Mouse (Mus musculus): ENCODE data around the gene Chat. TPM values are rescaled to one million over a fixed set of nuclear protein-coding genes. Genes with fewer than 3 reads are reported as not detected.

Chat gene
- polyA plus RNA-seq (2012; rRNA removed) = not detected in 2 replicates

DNA sequence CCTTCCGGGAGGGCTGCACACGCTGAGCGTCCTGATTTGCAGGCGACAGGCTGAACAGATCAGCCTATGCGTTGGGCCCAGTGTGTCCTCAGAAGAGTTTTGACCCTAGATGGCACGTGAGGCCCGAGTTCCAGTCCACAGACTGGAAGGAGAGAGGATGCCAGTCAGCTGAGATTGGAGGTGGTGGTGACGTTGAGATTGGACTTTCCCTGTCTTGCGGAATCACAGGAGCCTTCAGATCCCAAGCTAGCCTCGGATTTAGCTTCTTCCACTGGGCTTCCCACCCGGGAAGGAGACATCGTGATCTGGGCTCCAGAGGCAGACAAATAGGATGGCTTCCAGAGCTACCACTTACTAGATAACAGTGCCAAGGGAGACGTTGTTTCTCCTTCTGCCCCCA lies at the start of gene Chat:
Chat (minus strand) TSS at position 101 of the 400 bp plus-strand sequence.
- 16% methylated on average over 13 of the region's 13 CpGs for WGBS
- no peak for DNase-seq
- Histone ChIP-seq H3K27me3 (replicated peaks; ENCODE audit: control insufficient read depth, insufficient read depth, low read length) (no peaks in the 10 kb centered on the region; the same call in 1 of the 2 replicates), H3K4me1 (ENCODE audit: control insufficient read depth, insufficient read depth, low read length) (no peaks in the 10 kb centered on the region), H3K4me3 (ENCODE audit: insufficient read depth, low read depth, low read length) (no peak within 1 kb of the TSS), H3K36me3 (ENCODE audit: control insufficient read depth, insufficient read depth, low read length) (no peaks in the 10 kb centered on the region), H3K27ac (ENCODE audit: insufficient read depth, low read depth, low read length) (no peak within 1 kb of the TSS)
- TF ChIP-seq CTCF (conservative IDR thresholded peaks at IDR 0.05; ENCODE audit: insufficient read depth, insufficient read length, low read depth, low read length) = no peak
- TF ChIP-seq POLR2A (IDR thresholded peaks at IDR 0.05; ENCODE audit: low read depth, low read length) = no peak

- Histone ChIP-seq H3K4me3 (ENCODE audit: insufficient read depth, low read depth, low read length) (peak within 1 kb of the TSS; percentile 91), H3K4me1 (ENCODE audit: control insufficient read depth, insufficient read depth, low read length) (peaks cover 3% of the 10 kb centered on the region; the same call in 1 of the 2 replicates), H3K36me3 (ENCODE audit: control insufficient read depth, insufficient read depth, low read length) (no peaks in the 10 kb centered on the region), H3K27me3 (replicated peaks; ENCODE audit: control insufficient read depth, insufficient read depth, low read length) (no peaks in the 10 kb centered on the region), H3K27ac (ENCODE audit: insufficient read depth, low read depth, low read length) (peak within 1 kb of the TSS; percentile 81)
- TF ChIP-seq CTCF (conservative IDR thresholded peaks at IDR 0.05; ENCODE audit: insufficient read depth, insufficient read length, low read depth, low read length) = no peak
- TF ChIP-seq POLR2A (IDR thresholded peaks at IDR 0.05; ENCODE audit: low read depth, low read length) = peak; percentile 61
- peak; percentile 97 for DNase-seq
- under 1% methylated on average over 62 of the region's 62 CpGs for WGBS
Observed at GRCm38 (mm10) chr14:32513336-32514032, 47.7 kb upstream of the Chat start, which contains the start of gene Ercc6. Gene Ercc6, plus strand, starts transcription at chr14:32513521.

- Histone ChIP-seq H3K27me3 (replicated peaks; ENCODE audit: control insufficient read depth, insufficient read depth, low read length) (no peaks in the 10 kb centered on the region), H3K4me3 (ENCODE audit: insufficient read depth, low read depth, low read length) (no peak overlapping the region), H3K36me3 (ENCODE audit: control insufficient read depth, insufficient read depth, low read length) (no peaks in the 10 kb centered on the region), H3K27ac (ENCODE audit: insufficient read depth, low read depth, low read length) (no peak overlapping the region), H3K4me1 (ENCODE audit: control insufficient read depth, insufficient read depth, low read length) (peaks cover 3% of the 10 kb centered on the region; the same call in 1 of the 2 replicates)
- TF ChIP-seq CTCF (conservative IDR thresholded peaks at IDR 0.05; ENCODE audit: insufficient read depth, insufficient read length, low read depth, low read length) = no peak
- no peak for TF ChIP-seq POLR2A (IDR thresholded peaks at IDR 0.05; ENCODE audit: low read depth, low read length)
- DNase-seq = no peak
- WGBS = 43% methylated on average over 9 of the region's 9 CpGs
Observed at GRCm38 (mm10) chr14:32512912-32513311, 47.1 kb upstream of the Chat start.

DNA sequence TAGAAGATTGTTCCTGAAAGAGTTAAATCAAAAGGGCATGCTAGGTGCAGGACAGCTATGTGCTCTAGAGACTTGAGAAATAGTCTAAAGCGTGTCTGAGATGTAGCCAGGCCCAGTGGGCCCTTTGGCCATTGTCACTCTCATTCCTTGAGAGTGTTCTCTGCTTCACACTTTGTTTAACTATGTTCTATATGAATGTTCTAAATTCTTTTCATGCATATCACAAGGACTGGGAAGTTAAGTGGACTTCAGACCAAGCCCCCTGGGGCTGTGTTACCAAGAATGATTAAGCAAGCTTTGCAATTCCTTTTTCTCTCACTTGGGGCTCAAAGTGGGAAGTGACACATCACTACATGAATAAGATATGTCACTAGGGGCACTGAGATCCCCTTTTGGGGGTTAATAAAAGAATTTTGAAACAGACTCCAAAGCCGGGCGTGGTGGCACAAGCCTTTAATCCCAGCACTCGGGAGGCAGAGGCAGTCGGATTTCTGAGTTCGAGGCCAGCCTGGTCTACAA lies 43.7 kb upstream of the Chat start:
- no peak for TF ChIP-seq CTCF (conservative IDR thresholded peaks at IDR 0.05; ENCODE audit: insufficient read depth, insufficient read length, low read depth, low read length)
- TF ChIP-seq POLR2A (IDR thresholded peaks at IDR 0.05; ENCODE audit: low read depth, low read length) = no peak
- no peak overlapping the region for H3K4me3 ChIP-seq (ENCODE audit: insufficient read depth, low read depth, low read length)
- peaks cover 3% of the 10 kb centered on the region; the same call in 1 of the 2 replicates for H3K4me1 ChIP-seq (ENCODE audit: control insufficient read depth, insufficient read depth, low read length)
- no peaks in the 10 kb centered on the region for H3K36me3 ChIP-seq (ENCODE audit: control insufficient read depth, insufficient read depth, low read length)
- 83% methylated on average over 6 of the region's 6 CpGs for WGBS
- no peaks in the 10 kb centered on the region for H3K27me3 ChIP-seq (replicated peaks; ENCODE audit: control insufficient read depth, insufficient read depth, low read length)
- no peak for DNase-seq
- H3K27ac ChIP-seq (ENCODE audit: insufficient read depth, low read depth, low read length) = no peak overlapping the region

- H3K36me3 ChIP-seq (ENCODE audit: control insufficient read depth, insufficient read depth, low read length) = no peaks in the 10 kb centered on the region
- no peak for TF ChIP-seq POLR2A (IDR thresholded peaks at IDR 0.05; ENCODE audit: low read depth, low read length)
- TF ChIP-seq CTCF (conservative IDR thresholded peaks at IDR 0.05; ENCODE audit: insufficient read depth, insufficient read length, low read depth, low read length) = no peak
- 44% methylated on average over 10 of the region's 10 CpGs for WGBS
Observed at GRCm38 (mm10) chr14:32508105-32508835, 42.5 kb upstream of the Chat start.

DNA sequence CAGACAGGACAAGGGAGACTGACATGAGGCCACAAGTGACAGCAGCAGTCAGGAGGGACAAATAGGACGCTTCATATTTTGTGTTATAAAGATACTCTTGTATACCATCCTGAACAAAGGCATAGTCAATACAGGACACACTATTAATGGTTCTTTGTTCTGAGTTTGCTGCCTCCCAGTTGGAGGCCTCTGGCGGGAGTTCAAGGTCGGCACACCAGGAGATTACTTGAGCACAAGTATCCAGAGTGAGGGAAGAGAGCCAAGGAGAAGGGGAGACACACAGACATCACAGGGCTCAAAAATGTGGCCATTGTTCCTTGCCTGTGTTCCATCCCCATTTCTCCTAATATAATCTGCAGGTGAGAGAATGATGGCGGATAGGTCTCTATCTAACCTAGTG lies 41.4 kb upstream of the Chat start:
- no peaks in the 10 kb centered on the region for H3K36me3 ChIP-seq (ENCODE audit: control insufficient read depth, insufficient read depth, low read length)
- no peaks in the 10 kb centered on the region for H3K27me3 ChIP-seq (replicated peaks; ENCODE audit: control insufficient read depth, insufficient read depth, low read length)
- no peak for TF ChIP-seq CTCF (conservative IDR thresholded peaks at IDR 0.05; ENCODE audit: insufficient read depth, insufficient read length, low read depth, low read length)
- no peak for TF ChIP-seq POLR2A (IDR thresholded peaks at IDR 0.05; ENCODE audit: low read depth, low read length)
- H3K4me3 ChIP-seq (ENCODE audit: insufficient read depth, low read depth, low read length) = no peak overlapping the region
- 89% methylated on average over 4 of the region's 4 CpGs for WGBS
- H3K27ac ChIP-seq (ENCODE audit: insufficient read depth, low read depth, low read length) = no peak overlapping the region
- DNase-seq = no peak
- H3K4me1 ChIP-seq (ENCODE audit: control insufficient read depth, insufficient read depth, low read length) = no peaks in the 10 kb centered on the region

More at GRCm38 (mm10) chr14:32508105-32508835, 42.5 kb upstream of the Chat start:
- no peak overlapping the region for H3K4me3 ChIP-seq (ENCODE audit: insufficient read depth, low read depth, low read length)
- H3K4me1 ChIP-seq (ENCODE audit: control insufficient read depth, insufficient read depth, low read length) = peaks cover 3% of the 10 kb centered on the region; the same call in 1 of the 2 replicates
- no peak for DNase-seq
- no peak overlapping the region for H3K27ac ChIP-seq (ENCODE audit: insufficient read depth, low read depth, low read length)
- H3K27me3 ChIP-seq (replicated peaks; ENCODE audit: control insufficient read depth, insufficient read depth, low read length) = no peaks in the 10 kb centered on the region

GRCm38 (mm10) chr14:32506329-32506728 lies 40.5 kb upstream of the Chat start:
- no peaks in the 10 kb centered on the region for H3K4me1 ChIP-seq (ENCODE audit: control insufficient read depth, insufficient read depth, low read length)
- no peak overlapping the region for H3K4me3 ChIP-seq (ENCODE audit: insufficient read depth, low read depth, low read length)
- H3K36me3 ChIP-seq (ENCODE audit: control insufficient read depth, insufficient read depth, low read length) = no peaks in the 10 kb centered on the region
- no peak for TF ChIP-seq CTCF (conservative IDR thresholded peaks at IDR 0.05; ENCODE audit: insufficient read depth, insufficient read length, low read depth, low read length)
- TF ChIP-seq POLR2A (IDR thresholded peaks at IDR 0.05; ENCODE audit: low read depth, low read length) = no peak
- H3K27ac ChIP-seq (ENCODE audit: insufficient read depth, low read depth, low read length) = no peak overlapping the region
- WGBS = 88% methylated on average over 10 of the region's 10 CpGs
- no peak for DNase-seq
- no peaks in the 10 kb centered on the region for H3K27me3 ChIP-seq (replicated peaks; ENCODE audit: control insufficient read depth, insufficient read depth, low read length)

All from kidney, adult 2 months (tissue).